Mouse (Mus musculus) kidney, embryonic 14.5 days (tissue): ENCODE measurements around the gene Ccdc28b. TPM values are rescaled to one million over a fixed set of nuclear protein-coding genes. Genes with fewer than 3 reads are reported as not detected.

Experiments used
- ATAC-seq: fragments of 200-750 bp; cut with Nextera tagmentation; 2 replicates; pipeline ENCODE4 v1.8.0; 2017; ENCODE audit warnings: moderate number of reproducible peaks, mild to moderate bottlenecking, moderate TSS enrichment, moderate library complexity; ENCODE audit not compliant: low FRiP score, low TSS enrichment
- H3K27ac ChIP-seq: fragments of 300-500 bp; sonication (generic); 2 replicates; pipeline ENCODE4 v1.5.1; 2014; ENCODE audit warnings: low read depth, mild to moderate bottlenecking, low read length, moderate library complexity, mixed read lengths
- H3K27me3 ChIP-seq: fragments of 300-500 bp; sonication (generic); 2 replicates; pipeline ENCODE4 v1.6.1; 2014; ENCODE audit warnings: mild to moderate bottlenecking, low read length; ENCODE audit not compliant: control insufficient read depth, insufficient read depth
- H3K36me3 ChIP-seq: fragments of 300-500 bp; sonication (generic); 2 replicates; pipeline ENCODE4 v1.6.1; 2014; ENCODE audit warnings: low read length, mixed read lengths; ENCODE audit not compliant: control insufficient read depth, insufficient read depth
- H3K4me1 ChIP-seq: fragments of 300-500 bp; sonication (generic); 2 replicates; pipeline ENCODE4 v1.6.1; 2014; ENCODE audit warnings: low read length, mixed read lengths; ENCODE audit not compliant: control insufficient read depth, insufficient read depth
- H3K4me2 ChIP-seq: fragments of 300-500 bp; sonication (generic); replicated peaks from 2 replicates; pipeline ENCODE4 v1.6.1; 2014; ENCODE audit warnings: low read depth, mild to moderate bottlenecking, low read length
- H3K4me3 ChIP-seq: fragments of 300-500 bp; sonication (generic); 2 replicates; pipeline ENCODE4 v1.5.1; 2014; ENCODE audit warnings: mild to moderate bottlenecking, low read length
- H3K9ac ChIP-seq: fragments of 300-500 bp; sonication (generic); 2 replicates; pipeline ENCODE4 v1.6.1; 2014; ENCODE audit warnings: low read depth, mild to moderate bottlenecking, low read length, moderate library complexity
- H3K9me3 ChIP-seq: fragments of 300-500 bp; sonication (generic); 2 replicates; pipeline ENCODE4 v1.6.1; 2016; ENCODE audit warnings: low read length; ENCODE audit not compliant: control insufficient read depth
- WGBS: fragments of 180-500 bp; shearing (Covaris S2); extraction: QIAGEN DNeasy Blood & Tissue Kit; methylation state at CpG from one replicate; pipeline ENCODE4 v1.1.7; 2014; 5-methylcytosine and 5-hydroxymethylcytosine counted together
- polyA plus RNA-seq: library from polyadenylated mRNA; unstranded; fragments of >200 nt; fragmentation: Nextera tagmentation; extraction: Ambion mirVana; gene quantifications from 2 replicates; pipeline ENCODE4 v1.2.1, GENCODE M21; 2014

The Ccdc28b gene
- polyA plus RNA-seq, 1 experiment from 2014 or later, result 48.6 TPM

- H3K4me1 ChIP-seq, result peaks cover 20% of the 10 kb centered on the region
- H3K4me2 ChIP-seq, result no peak overlapping the region
- no peak overlapping the region for H3K4me3 ChIP-seq
- WGBS, result 73% methylated on average over 6 of the region's 6 CpGs
- H3K9me3 ChIP-seq, result no peaks in the 10 kb centered on the region
- no peaks in the 10 kb centered on the region for H3K27me3 ChIP-seq
- no peak overlapping the region for H3K27ac ChIP-seq
- no peak overlapping the region for H3K9ac ChIP-seq
- H3K36me3 ChIP-seq, result peaks cover 50% of the 10 kb centered on the region
- ATAC-seq, result no peak
Observed at GRCm38 (mm10) chr4:129626035-129626434, 2.3 kb upstream of the Ccdc28b start.

- Histone ChIP-seq H3K27ac (no peak overlapping the region), H3K27me3 (no peaks in the 10 kb centered on the region), H3K9me3 (no peaks in the 10 kb centered on the region), H3K4me3 (no peak overlapping the region), H3K4me1 (peaks cover 20% of the 10 kb centered on the region), H3K9ac (no peak overlapping the region), H3K4me2 (peak overlapping the region; percentile 65), H3K36me3 (peaks cover 45% of the 10 kb centered on the region)
- WGBS, result 50% methylated on average over 4 of the region's 4 CpGs
- ATAC-seq, result no peak
Observed at GRCm38 (mm10) chr4:129625496-129625895, 1.7 kb upstream of the Ccdc28b start.

- WGBS, result 0% methylated on average over 6 of the region's 6 CpGs
- peak overlapping the region; percentile 65 for H3K4me2 ChIP-seq
- peak overlapping the region; percentile 48 for H3K4me3 ChIP-seq
- H3K9ac ChIP-seq, result peak overlapping the region; percentile 40
- H3K36me3 ChIP-seq, result peaks cover 40% of the 10 kb centered on the region
- peak overlapping the region; percentile 89 for H3K27ac ChIP-seq
- H3K4me1 ChIP-seq, result peaks cover 20% of the 10 kb centered on the region
- peak; percentile 41 for ATAC-seq
- H3K9me3 ChIP-seq, result no peaks in the 10 kb centered on the region
- H3K27me3 ChIP-seq, result no peaks in the 10 kb centered on the region
Observed at GRCm38 (mm10) chr4:129625029-129625370, 1.3 kb upstream of the Ccdc28b start.

- H3K4me2 ChIP-seq, result peak overlapping the region; percentile 65
- peaks cover 20% of the 10 kb centered on the region for H3K4me1 ChIP-seq
- H3K9ac ChIP-seq, result peak overlapping the region; percentile 64
- peak overlapping the region; percentile 89 for H3K27ac ChIP-seq
- WGBS, result 1% methylated on average over 18 of the region's 18 CpGs
- peak; percentile 92 for ATAC-seq
- peak overlapping the region; percentile 48 for H3K4me3 ChIP-seq
- H3K36me3 ChIP-seq, result peaks cover 34% of the 10 kb centered on the region
- H3K9me3 ChIP-seq, result no peaks in the 10 kb centered on the region
- no peaks in the 10 kb centered on the region for H3K27me3 ChIP-seq
Observed at GRCm38 (mm10) chr4:129624281-129625028, 708 bp upstream of the Ccdc28b start.

GRCm38 (mm10) chr4:129622803-129623535 lies 778 bp downstream of the Ccdc28b start:
- H3K4me2 ChIP-seq, result peak overlapping the region; percentile 65
- 14% methylated on average over 8 of the region's 8 CpGs for WGBS
- H3K9ac ChIP-seq, result peak overlapping the region; percentile 64
- peaks cover 19% of the 10 kb centered on the region for H3K36me3 ChIP-seq
- H3K27me3 ChIP-seq, result no peaks in the 10 kb centered on the region
- no peaks in the 10 kb centered on the region for H3K9me3 ChIP-seq
- H3K4me3 ChIP-seq, result peak overlapping the region; percentile 48
- H3K27ac ChIP-seq, result peak overlapping the region; percentile 68
- ATAC-seq, result no peak
- peaks cover 24% of the 10 kb centered on the region for H3K4me1 ChIP-seq

GRCm38 (mm10) chr4:129622120-129622802 lies 1.5 kb downstream of the Ccdc28b start:
- 82% methylated on average over 11 of the region's 11 CpGs for WGBS
- H3K27ac ChIP-seq, result no peak overlapping the region
- H3K9me3 ChIP-seq, result no peaks in the 10 kb centered on the region
- no peak for ATAC-seq
- H3K4me3 ChIP-seq, result peak overlapping the region; percentile 48; the same call in 1 of the 2 replicates
- no peaks in the 10 kb centered on the region for H3K27me3 ChIP-seq
- H3K9ac ChIP-seq, result peak overlapping the region; percentile 64; the same call in 1 of the 2 replicates
- H3K36me3 ChIP-seq, result peaks cover 14% of the 10 kb centered on the region
- H3K4me2 ChIP-seq, result no peak overlapping the region; the same call in 1 of the 2 replicates
- peaks cover 28% of the 10 kb centered on the region for H3K4me1 ChIP-seq

- Histone ChIP-seq H3K4me3 (no peak overlapping the region), H3K9me3 (no peaks in the 10 kb centered on the region), H3K27ac (no peak overlapping the region), H3K4me2 (no peak overlapping the region), H3K36me3 (peaks cover 14% of the 10 kb centered on the region; the same call in 1 of the 2 replicates), H3K4me1 (peaks cover 28% of the 10 kb centered on the region), H3K9ac (no peak overlapping the region), H3K27me3 (no peaks in the 10 kb centered on the region)
- no peak for ATAC-seq
- 77% methylated on average over 8 of the region's 8 CpGs for WGBS
Observed at GRCm38 (mm10) chr4:129621283-129621841, 2.4 kb downstream of the Ccdc28b start.

- Histone ChIP-seq H3K4me1 (peaks cover 28% of the 10 kb centered on the region), H3K4me2 (0 out of 2 replicates have a peak overlapping the region, but pooled peaks have one; percentile 6), H3K27ac (no peak overlapping the region), H3K9ac (no peak overlapping the region), H3K4me3 (no peak overlapping the region), H3K27me3 (no peaks in the 10 kb centered on the region), H3K36me3 (peaks cover 14% of the 10 kb centered on the region; the same call in 1 of the 2 replicates), H3K9me3 (no peaks in the 10 kb centered on the region)
- ATAC-seq, result no peak
- WGBS, result 85% methylated on average over 11 of the region's 11 CpGs
Observed at GRCm38 (mm10) chr4:129620419-129621282, 3.1 kb downstream of the Ccdc28b start.
